Mouse (Mus musculus): Measurements from ENCODE around the gene Sertad2.

GRCm38 (mm10) chr11:20571702-20572413 lies 28.8 kb downstream of the Sertad2 start:
- TF ChIP-seq POLR2A (IDR thresholded peaks at IDR 0.05; ENCODE audit: insufficient read length, low read depth) (no peak), USF1 (IDR thresholded peaks at IDR 0.05; ENCODE audit: low read depth) (no peak), E2F4 (IDR thresholded peaks at IDR 0.05; ENCODE audit: insufficient read depth) (no peak), CEBPB (IDR thresholded peaks at IDR 0.05; ENCODE audit: insufficient read depth, poor library complexity, severe bottlenecking) (no peak), TCF12 (IDR thresholded peaks at IDR 0.05; ENCODE audit: insufficient read depth, poor library complexity, severe bottlenecking) (no peak), MAX (IDR thresholded peaks at IDR 0.05; ENCODE audit: low read depth) (no peak), MYOG (IDR thresholded peaks at IDR 0.05; ENCODE audit: control insufficient read depth in 1 of 3, insufficient read depth in 1 of 3, insufficient read length in 2 of 3, low read depth in 2 of 3) (no peak), TCF3 (IDR thresholded peaks at IDR 0.05; ENCODE audit: insufficient read length, low read depth) (no peak), POLR2AphosphoS2 (IDR thresholded peaks at IDR 0.05; ENCODE audit: insufficient read length, low read depth) (no peak)

All from myocyte (in vitro differentiated cells).